Mouse (Mus musculus): ENCODE results near the gene C130032M10Rik. TPM values are rescaled to one million over a fixed set of nuclear protein-coding genes. Genes with fewer than 3 reads are reported as not detected.

The C130032M10Rik gene
- not detected for total RNA-seq (2021)
- polyA plus RNA-seq (2012; rRNA removed), result not detected in 2 replicates
- long read RNA-seq, result 0 reads

- H3K4me1 ChIP-seq (ENCODE audit: control insufficient read depth, insufficient read depth, low read length), result peaks cover 1% of the 10 kb centered on the region; the same call in 1 of the 2 replicates
- no peak within 1 kb of the TSS for H3K9ac ChIP-seq (ENCODE audit: low read depth, low read length)
- no peak for DNase-seq
- no peak for TF ChIP-seq POLR2A (IDR thresholded peaks at IDR 0.05; ENCODE audit: insufficient read depth, low read depth, low read length)
- TF ChIP-seq CTCF (IDR thresholded peaks at IDR 0.05), result no peak
- TF ChIP-seq EP300 (IDR thresholded peaks at IDR 0.05; ENCODE audit: insufficient read depth, low read depth, low read length), result no peak
- no peaks in the 10 kb centered on the region for H3K36me3 ChIP-seq (ENCODE audit: control insufficient read depth, insufficient read depth, low read length)
- no peak within 1 kb of the TSS for H3K27ac ChIP-seq
- H3K27me3 ChIP-seq (ENCODE audit: control insufficient read depth, insufficient read depth, low read length), result no peaks in the 10 kb centered on the region
- intact Hi-C loops (cut with DNase I), result no loop called here
- H3K79me2 ChIP-seq (replicated peaks; ENCODE audit: control insufficient read depth, insufficient read depth, low read length), result no peaks in the 10 kb centered on the region
- WGBS, result 17% methylated on average over 11 of the region's 11 CpGs
- H3K4me3 ChIP-seq, result no peak within 1 kb of the TSS
Measured at GRCm38 (mm10) chr9:114515364-114515763, at the start of gene C130032M10Rik. TSS of gene C130032M10Rik (plus strand) at chr9:114515697.

GRCm38 (mm10) chr9:114466871-114467270, 48.6 kb upstream of the C130032M10Rik start:
- Histone ChIP-seq H3K36me3 (ENCODE audit: control insufficient read depth, insufficient read depth, low read length) (no peaks in the 10 kb centered on the region), H3K9ac (ENCODE audit: low read depth, low read length) (no peak overlapping the region), H3K27me3 (ENCODE audit: control insufficient read depth, insufficient read depth, low read length) (no peaks in the 10 kb centered on the region), H3K27ac (no peak overlapping the region), H3K4me3 (no peak overlapping the region), H3K79me2 (replicated peaks; ENCODE audit: control insufficient read depth, insufficient read depth, low read length) (no peaks in the 10 kb centered on the region), H3K4me1 (ENCODE audit: control insufficient read depth, insufficient read depth, low read length) (no peaks in the 10 kb centered on the region)
- no peak for TF ChIP-seq POLR2A (IDR thresholded peaks at IDR 0.05; ENCODE audit: insufficient read depth, low read depth, low read length)
- TF ChIP-seq CTCF (IDR thresholded peaks at IDR 0.05), result no peak
- TF ChIP-seq EP300 (IDR thresholded peaks at IDR 0.05; ENCODE audit: insufficient read depth, low read depth, low read length), result no peak
- no peak for DNase-seq
- intact Hi-C loops (cut with DNase I), result no loop called here
- 82% methylated on average over 7 of the region's 7 CpGs for WGBS

GRCm38 (mm10) chr9:114468217-114468616, 47.3 kb upstream of the C130032M10Rik start:
- no peak for DNase-seq
- WGBS, result 83% methylated on average over 5 of the region's 5 CpGs
- H3K36me3 ChIP-seq (ENCODE audit: control insufficient read depth, insufficient read depth, low read length), result no peaks in the 10 kb centered on the region
- no peak overlapping the region for H3K27ac ChIP-seq
- no peak overlapping the region for H3K4me3 ChIP-seq
- no peaks in the 10 kb centered on the region for H3K4me1 ChIP-seq (ENCODE audit: control insufficient read depth, insufficient read depth, low read length)
- TF ChIP-seq POLR2A (IDR thresholded peaks at IDR 0.05; ENCODE audit: insufficient read depth, low read depth, low read length) (no peak), CTCF (IDR thresholded peaks at IDR 0.05) (no peak), EP300 (IDR thresholded peaks at IDR 0.05; ENCODE audit: insufficient read depth, low read depth, low read length) (no peak)
- no peaks in the 10 kb centered on the region for H3K79me2 ChIP-seq (replicated peaks; ENCODE audit: control insufficient read depth, insufficient read depth, low read length)
- H3K9ac ChIP-seq (ENCODE audit: low read depth, low read length), result no peak overlapping the region
- intact Hi-C loops (cut with DNase I), result no loop called here
- H3K27me3 ChIP-seq (ENCODE audit: control insufficient read depth, insufficient read depth, low read length), result no peaks in the 10 kb centered on the region

- no peak for DNase-seq
- Histone ChIP-seq H3K4me3 (no peak overlapping the region), H3K27me3 (ENCODE audit: control insufficient read depth, insufficient read depth, low read length) (no peaks in the 10 kb centered on the region), H3K79me2 (replicated peaks; ENCODE audit: control insufficient read depth, insufficient read depth, low read length) (no peaks in the 10 kb centered on the region), H3K9ac (ENCODE audit: low read depth, low read length) (no peak overlapping the region), H3K4me1 (ENCODE audit: control insufficient read depth, insufficient read depth, low read length) (no peaks in the 10 kb centered on the region), H3K36me3 (ENCODE audit: control insufficient read depth, insufficient read depth, low read length) (no peaks in the 10 kb centered on the region), H3K27ac (no peak overlapping the region)
- TF ChIP-seq CTCF (IDR thresholded peaks at IDR 0.05) (no peak), POLR2A (IDR thresholded peaks at IDR 0.05; ENCODE audit: insufficient read depth, low read depth, low read length) (no peak), EP300 (IDR thresholded peaks at IDR 0.05; ENCODE audit: insufficient read depth, low read depth, low read length) (no peak)
- intact Hi-C loops (cut with DNase I), result no loop called here
- WGBS, result 97% methylated on average over 4 of the region's 4 CpGs
Measured at GRCm38 (mm10) chr9:114468701-114469100, 46.8 kb upstream of the C130032M10Rik start.

- H3K79me2 ChIP-seq (replicated peaks; ENCODE audit: control insufficient read depth, insufficient read depth, low read length), result no peaks in the 10 kb centered on the region
- TF ChIP-seq CTCF (IDR thresholded peaks at IDR 0.05), result no peak
- no peak for TF ChIP-seq POLR2A (IDR thresholded peaks at IDR 0.05; ENCODE audit: insufficient read depth, low read depth, low read length)
- TF ChIP-seq EP300 (IDR thresholded peaks at IDR 0.05; ENCODE audit: insufficient read depth, low read depth, low read length), result no peak
- no peaks in the 10 kb centered on the region for H3K27me3 ChIP-seq (ENCODE audit: control insufficient read depth, insufficient read depth, low read length)
- DNase-seq, result no peak
- no peaks in the 10 kb centered on the region for H3K4me1 ChIP-seq (ENCODE audit: control insufficient read depth, insufficient read depth, low read length)
- no peak overlapping the region for H3K4me3 ChIP-seq
- intact Hi-C loops (cut with DNase I), result no loop called here
- no peak overlapping the region for H3K27ac ChIP-seq
- H3K36me3 ChIP-seq (ENCODE audit: control insufficient read depth, insufficient read depth, low read length), result no peaks in the 10 kb centered on the region
- WGBS, result 82% methylated on average over 7 of the region's 7 CpGs
- no peak overlapping the region for H3K9ac ChIP-seq (ENCODE audit: low read depth, low read length)
Measured at GRCm38 (mm10) chr9:114471892-114472291, 43.6 kb upstream of the C130032M10Rik start.

- Histone ChIP-seq H3K4me1 (ENCODE audit: control insufficient read depth, insufficient read depth, low read length) (no peaks in the 10 kb centered on the region), H3K27me3 (ENCODE audit: control insufficient read depth, insufficient read depth, low read length) (no peaks in the 10 kb centered on the region), H3K36me3 (ENCODE audit: control insufficient read depth, insufficient read depth, low read length) (no peaks in the 10 kb centered on the region), H3K9ac (ENCODE audit: low read depth, low read length) (no peak overlapping the region), H3K27ac (no peak overlapping the region), H3K4me3 (no peak overlapping the region), H3K79me2 (replicated peaks; ENCODE audit: control insufficient read depth, insufficient read depth, low read length) (no peaks in the 10 kb centered on the region)
- DNase-seq, result no peak
- TF ChIP-seq POLR2A (IDR thresholded peaks at IDR 0.05; ENCODE audit: insufficient read depth, low read depth, low read length), result no peak
- intact Hi-C loops (cut with DNase I), result no loop called here
- 89% methylated on average over 9 of the region's 9 CpGs for WGBS
Measured at GRCm38 (mm10) chr9:114477019-114477418, 38.5 kb upstream of the C130032M10Rik start.
